Mouse (Mus musculus) kidney, embryonic 16.5 days (tissue): ENCODE measurements around the gene Plcb4. TPM values are rescaled to one million over a fixed set of nuclear protein-coding genes. Genes with fewer than 3 reads are reported as not detected.
A peak's percentile ranks its signal among the peaks of the same experiment; 100 is the strongest.

ENCODE experiments used
- ATAC-seq: fragments of 200-750 bp; cut with Nextera tagmentation; 2 replicates; pipeline ENCODE4 v1.8.0; 2017; ENCODE audit warnings: moderate TSS enrichment; ENCODE audit not compliant: low FRiP score, low TSS enrichment
- H3K27ac ChIP-seq: fragments of 300-500 bp; sonication (generic); 2 replicates; pipeline ENCODE4 v1.5.1; 2014; ENCODE audit warnings: low read length
- H3K27me3 ChIP-seq: fragments of 300-500 bp; sonication (generic); 2 replicates; pipeline ENCODE4 v1.6.1; 2014; ENCODE audit warnings: low read length, control low read depth, mixed read lengths; ENCODE audit not compliant: insufficient read depth
- H3K36me3 ChIP-seq: fragments of 300-500 bp; sonication (generic); 2 replicates; pipeline ENCODE4 v1.6.1; 2014; ENCODE audit warnings: low read length, control low read depth, mixed read lengths; ENCODE audit not compliant: insufficient read depth
- H3K4me1 ChIP-seq: fragments of 300-500 bp; sonication (generic); 2 replicates; pipeline ENCODE4 v1.6.1; 2014; ENCODE audit warnings: low read length, control low read depth, mixed read lengths; ENCODE audit not compliant: insufficient read depth
- H3K4me2 ChIP-seq: fragments of 300-500 bp; sonication (generic); replicated peaks from 2 replicates; pipeline ENCODE4 v1.6.1; 2014; ENCODE audit warnings: low read depth, low read length
- H3K4me3 ChIP-seq: fragments of 300-500 bp; sonication (generic); 2 replicates; pipeline ENCODE4 v1.5.1; 2014; ENCODE audit warnings: mild to moderate bottlenecking, low read length
- H3K9ac ChIP-seq: fragments of 300-500 bp; sonication (generic); replicated peaks from 2 replicates; pipeline ENCODE4 v1.6.1; 2014; ENCODE audit warnings: low read length
- H3K9me3 ChIP-seq: fragments of 300-500 bp; sonication (generic); 2 replicates; pipeline ENCODE4 v1.6.1; 2016; ENCODE audit warnings: low read length, control low read depth
- WGBS: fragments of 180-500 bp; shearing (Covaris S2); extraction: QIAGEN DNeasy Blood & Tissue Kit; methylation state at CpG from one replicate; pipeline ENCODE4 v1.1.7; 2014; 5-methylcytosine and 5-hydroxymethylcytosine counted together
- polyA plus RNA-seq: library from polyadenylated mRNA; unstranded; fragments of >200 nt; fragmentation: Nextera tagmentation; extraction: Ambion mirVana; gene quantifications from 2 replicates; pipeline ENCODE4 v1.2.1, GENCODE M21; 2015

The Plcb4 gene
- polyA plus RNA-seq, 1 experiment from 2014 or later, result 18.9 TPM

DNA sequence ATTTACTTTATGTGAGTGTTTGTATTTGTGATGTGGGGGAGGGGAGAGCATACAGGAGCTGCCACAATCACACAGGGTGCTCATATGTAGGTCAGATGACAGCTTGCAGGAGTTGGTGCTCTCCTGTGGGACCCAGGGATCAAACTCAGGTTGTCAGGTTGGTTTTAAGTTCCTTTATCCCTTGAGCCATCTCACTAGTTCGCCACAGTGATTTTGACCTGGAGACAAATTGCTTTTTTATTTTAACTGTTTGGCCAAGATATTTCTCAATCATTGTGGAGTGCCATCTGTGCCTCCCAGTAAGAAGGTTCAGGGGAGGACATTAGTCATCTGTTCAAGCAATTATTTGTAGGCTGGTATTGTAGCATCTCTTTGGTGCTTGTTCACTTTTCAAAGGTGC lies 345.0 kb downstream of the Plcb4 start:
- no peak overlapping the region for H3K4me3 ChIP-seq
- no peaks in the 10 kb centered on the region for H3K4me1 ChIP-seq
- no peak overlapping the region for H3K4me2 ChIP-seq
- H3K27me3 ChIP-seq, result no peaks in the 10 kb centered on the region
- H3K9me3 ChIP-seq, result no peaks in the 10 kb centered on the region
- ATAC-seq, result no peak
- no peak overlapping the region for H3K9ac ChIP-seq
- 94% methylated on average over 1 of the region's 1 CpGs for WGBS
- 0 out of 2 replicates have a peak, but pooled peaks cover 4% of the 10 kb centered on the region for H3K36me3 ChIP-seq
- no peak overlapping the region for H3K27ac ChIP-seq

GRCm38 (mm10) chr2:136006280-136006679 lies 347.5 kb downstream of the Plcb4 start:
- Histone ChIP-seq H3K4me2 (no peak overlapping the region), H3K27me3 (no peaks in the 10 kb centered on the region), H3K9me3 (no peaks in the 10 kb centered on the region), H3K36me3 (0 out of 2 replicates have a peak, but pooled peaks cover 4% of the 10 kb centered on the region), H3K9ac (no peak overlapping the region), H3K4me1 (no peaks in the 10 kb centered on the region), H3K27ac (no peak overlapping the region), H3K4me3 (no peak overlapping the region)
- no peak for ATAC-seq
- 94% methylated on average over 5 of the region's 5 CpGs for WGBS

- no peak overlapping the region for H3K4me2 ChIP-seq
- H3K27ac ChIP-seq, result no peak overlapping the region
- no peak for ATAC-seq
- H3K9me3 ChIP-seq, result no peaks in the 10 kb centered on the region
- H3K27me3 ChIP-seq, result no peaks in the 10 kb centered on the region
- H3K4me3 ChIP-seq, result no peak overlapping the region
- H3K4me1 ChIP-seq, result no peaks in the 10 kb centered on the region
- WGBS, result 84% methylated on average over 9 of the region's 9 CpGs
- 0 out of 2 replicates have a peak, but pooled peaks cover 3% of the 10 kb centered on the region for H3K36me3 ChIP-seq
- H3K9ac ChIP-seq, result no peak overlapping the region
Observed at GRCm38 (mm10) chr2:136012759-136013158, 353.9 kb downstream of the Plcb4 start.

DNA sequence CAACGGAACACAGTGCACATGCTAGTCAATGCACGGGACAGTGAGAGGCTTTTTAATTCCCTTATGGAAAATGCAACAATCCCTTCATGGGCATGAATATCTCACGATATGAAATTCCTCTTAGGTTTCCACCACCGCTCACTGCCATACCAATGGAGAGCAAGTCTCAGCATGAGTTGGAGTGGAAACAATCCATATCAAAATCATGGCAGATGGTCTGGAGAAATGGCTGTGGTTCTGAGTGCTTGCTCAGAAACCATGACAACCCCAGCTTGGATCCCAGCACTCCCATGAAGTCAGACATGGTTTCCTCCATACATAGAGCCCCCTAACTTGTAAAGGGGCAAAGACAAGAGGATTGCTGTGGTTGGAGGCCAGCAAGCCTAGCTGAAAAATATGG lies 389.7 kb downstream of the Plcb4 start:
- Histone ChIP-seq H3K36me3 (no peaks in the 10 kb centered on the region), H3K4me3 (no peak overlapping the region), H3K9ac (no peak overlapping the region), H3K4me1 (peaks cover 9% of the 10 kb centered on the region; the same call in 1 of the 2 replicates), H3K27me3 (no peaks in the 10 kb centered on the region), H3K9me3 (no peaks in the 10 kb centered on the region), H3K4me2 (no peak overlapping the region), H3K27ac (no peak overlapping the region)
- WGBS, result 94% methylated on average over 4 of the region's 4 CpGs
- no peak for ATAC-seq

DNA sequence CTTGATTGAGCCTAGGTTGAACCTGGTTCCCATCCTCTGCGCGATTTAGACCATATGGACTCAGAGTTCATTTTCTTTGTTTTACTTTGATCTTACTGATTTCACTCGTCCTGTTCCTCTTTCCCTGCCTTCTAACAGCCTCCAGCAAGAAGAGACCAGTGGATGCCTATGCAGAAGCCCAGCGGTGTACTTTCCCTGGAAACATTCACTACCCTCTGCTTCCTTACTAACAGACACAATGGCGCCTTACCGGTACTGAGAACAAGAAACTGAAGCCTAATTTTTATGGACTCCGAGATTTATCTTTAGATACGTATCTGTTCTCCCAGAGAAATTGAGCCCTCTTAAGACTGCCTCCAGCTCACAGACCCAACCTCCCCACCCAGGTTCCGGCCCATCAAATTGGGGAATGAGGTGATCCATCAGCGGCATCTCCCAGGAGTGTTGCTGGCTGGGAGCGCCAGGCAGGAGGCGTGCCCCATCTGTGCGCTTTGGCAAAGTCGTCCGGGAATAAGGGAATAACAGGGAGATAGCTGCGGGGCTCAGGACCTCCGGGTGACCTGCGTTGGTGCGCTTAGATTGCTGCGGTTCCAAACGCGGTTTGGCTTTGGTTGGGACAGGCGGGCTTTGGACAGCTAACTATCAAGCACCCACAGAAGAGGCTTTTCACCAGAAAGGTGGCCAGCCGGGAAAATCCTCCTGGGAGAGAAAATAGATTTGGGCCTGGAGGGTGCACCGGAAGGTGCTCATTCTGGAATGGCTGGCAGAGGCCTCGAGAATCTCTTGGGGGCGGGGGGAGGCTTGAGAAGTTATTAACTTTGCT lies 392.2 kb downstream of the Plcb4 start:
- peak overlapping the region; percentile 43 for H3K4me3 ChIP-seq

DNA sequence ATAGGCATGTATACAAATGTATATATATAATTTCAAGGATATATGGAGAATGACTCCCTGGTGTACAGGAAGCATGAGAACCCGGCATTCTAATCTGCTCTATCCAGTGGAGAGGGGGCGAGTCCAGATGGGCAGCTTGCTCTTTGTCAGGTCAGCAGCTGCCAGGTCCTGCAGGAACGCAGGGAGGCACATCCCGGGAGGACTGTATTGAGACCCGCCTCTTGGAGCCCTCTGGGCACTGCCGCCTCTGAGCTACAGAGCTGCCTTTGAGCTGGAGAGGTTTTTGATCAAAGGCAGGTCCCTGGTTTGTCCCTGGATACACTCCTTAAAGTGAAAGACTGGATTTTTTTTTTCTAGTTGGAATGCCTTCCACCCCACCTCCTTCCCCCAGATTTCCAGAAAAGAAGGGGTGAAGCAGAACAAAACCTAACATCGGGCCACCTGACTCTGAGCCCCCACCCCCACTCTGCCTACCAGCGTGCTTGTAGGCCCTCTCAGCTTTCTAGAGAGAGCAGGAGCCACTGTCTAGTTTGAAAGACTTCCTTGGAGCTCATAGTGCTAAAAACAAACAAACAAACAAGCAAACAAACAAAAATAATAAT lies 393.0 kb downstream of the Plcb4 start, which contains the start of gene Lamp5:
Gene Lamp5 (plus strand): TSS at position 552 of the 602 bp plus-strand sequence.
- no peaks in the 10 kb centered on the region for H3K9me3 ChIP-seq
- peak; percentile 87 for ATAC-seq
- H3K4me3 ChIP-seq, result peak within 1 kb of the TSS; percentile 43
- no peaks in the 10 kb centered on the region for H3K27me3 ChIP-seq
- H3K4me2 ChIP-seq, result peak within 1 kb of the TSS; percentile 56
- 2% methylated on average over 8 of the region's 8 CpGs for WGBS
- H3K9ac ChIP-seq, result 0 out of 2 replicates have a peak within 1 kb of the TSS, but pooled peaks have one; percentile 32
- peak within 1 kb of the TSS; percentile 73 for H3K27ac ChIP-seq
- H3K4me1 ChIP-seq, result peaks cover 9% of the 10 kb centered on the region; the same call in 1 of the 2 replicates
- H3K36me3 ChIP-seq, result no peaks in the 10 kb centered on the region

More for the DNA sequence above, 392.2 kb downstream of the Plcb4 start:
- peak; percentile 89 for ATAC-seq
- Histone ChIP-seq H3K36me3 (no peaks in the 10 kb centered on the region), H3K27ac (peak overlapping the region; percentile 82), H3K4me1 (peaks cover 9% of the 10 kb centered on the region; the same call in 1 of the 2 replicates), H3K4me2 (peak overlapping the region; percentile 56), H3K9ac (0 out of 2 replicates have a peak overlapping the region, but pooled peaks have one; percentile 32), H3K9me3 (no peaks in the 10 kb centered on the region), H3K27me3 (no peaks in the 10 kb centered on the region)
- WGBS, result 8% methylated on average over 27 of the region's 27 CpGs

DNA sequence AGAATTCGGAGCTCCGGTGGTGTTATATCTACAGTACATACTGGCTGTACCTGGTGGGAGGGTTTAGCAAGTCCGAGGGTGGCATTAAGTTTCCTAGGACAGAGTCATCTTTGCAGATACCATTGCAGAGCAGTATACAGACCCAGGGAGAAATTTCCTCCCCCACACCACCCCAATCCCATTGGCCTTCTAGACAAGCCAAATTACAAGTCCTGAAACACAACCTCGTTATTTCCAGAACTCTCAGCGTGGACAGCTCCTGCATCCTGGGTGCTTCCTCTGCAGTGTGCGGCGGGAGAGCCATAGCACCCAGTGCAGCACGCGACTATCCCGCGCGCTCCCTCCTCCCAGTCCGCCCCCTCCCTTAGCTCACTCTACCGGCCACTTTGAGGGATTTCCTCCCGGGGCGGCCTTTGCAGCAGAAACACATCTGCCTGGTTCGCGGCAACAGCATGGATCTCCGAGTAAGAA lies 399.1 kb downstream of the Plcb4 start:
- Histone ChIP-seq H3K4me1 (peaks cover 16% of the 10 kb centered on the region), H3K9me3 (no peaks in the 10 kb centered on the region), H3K4me3 (peak overlapping the region; percentile 38), H3K27me3 (peaks cover 35% of the 10 kb centered on the region), H3K4me2 (peak overlapping the region; percentile 58), H3K36me3 (no peaks in the 10 kb centered on the region), H3K27ac (no peak overlapping the region), H3K9ac (no peak overlapping the region)
- WGBS, result 3% methylated on average over 19 of the region's 19 CpGs
- ATAC-seq, result peak; percentile 83

- Histone ChIP-seq H3K27me3 (peaks cover 35% of the 10 kb centered on the region), H3K27ac (no peak overlapping the region), H3K36me3 (no peaks in the 10 kb centered on the region), H3K9me3 (no peaks in the 10 kb centered on the region), H3K4me2 (peak overlapping the region; percentile 58), H3K4me3 (peak overlapping the region; percentile 38), H3K4me1 (peaks cover 16% of the 10 kb centered on the region), H3K9ac (no peak overlapping the region)
- peak; percentile 62; the same call in 1 of the 2 replicates for ATAC-seq
- WGBS, result 7% methylated on average over 7 of the region's 7 CpGs
Observed at GRCm38 (mm10) chr2:136058398-136058797, 399.6 kb downstream of the Plcb4 start.

DNA sequence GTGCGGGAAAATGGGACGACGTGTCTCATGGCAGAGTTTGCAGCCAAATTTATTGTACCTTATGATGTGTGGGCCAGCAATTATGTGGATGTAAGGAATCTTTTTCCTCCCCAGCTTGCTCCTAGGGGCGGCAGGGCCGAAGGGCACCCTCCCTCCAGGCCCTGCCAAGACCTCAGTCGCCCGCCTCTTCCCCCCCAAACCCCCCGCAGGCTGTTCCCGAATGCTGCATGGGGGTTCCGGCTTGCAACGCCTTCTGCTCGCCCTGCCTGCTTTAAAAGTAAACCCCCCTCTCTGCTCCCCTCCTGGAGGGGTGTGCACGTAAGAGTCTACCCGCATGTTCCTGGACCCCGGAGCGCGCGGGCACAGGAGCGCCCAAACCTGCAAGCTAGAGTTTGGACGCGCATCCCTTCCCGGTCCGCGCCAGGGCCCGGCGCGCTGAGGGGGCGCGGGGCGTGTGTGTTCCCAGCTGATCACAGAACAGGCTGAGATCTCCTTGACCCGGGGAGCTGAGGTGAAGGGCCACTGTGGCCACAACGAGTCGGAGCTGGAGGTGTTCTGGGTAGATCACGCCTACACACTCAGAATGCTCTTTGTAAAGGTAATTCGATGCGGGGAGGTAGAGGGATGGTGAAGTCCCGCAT lies 400.3 kb downstream of the Plcb4 start:
- H3K36me3 ChIP-seq, result no peaks in the 10 kb centered on the region
- peaks cover 16% of the 10 kb centered on the region for H3K4me1 ChIP-seq
- ATAC-seq, result peak; percentile 25; the same call in 1 of the 2 replicates
- WGBS, result under 1% methylated on average over 37 of the region's 37 CpGs
- peak overlapping the region; percentile 58 for H3K4me2 ChIP-seq
- no peak overlapping the region for H3K27ac ChIP-seq
- peaks cover 35% of the 10 kb centered on the region for H3K27me3 ChIP-seq
- H3K4me3 ChIP-seq, result peak overlapping the region; percentile 38
- H3K9me3 ChIP-seq, result no peaks in the 10 kb centered on the region
- peak overlapping the region; percentile 50; the same call in 1 of the 2 replicates for H3K9ac ChIP-seq
